In genomic region chr13:59836101-59836798, GRCm38 (mm10) we compare ENCODE assay signal across 13 mouse cellular contexts. TPM values are rescaled to one million over a fixed set of nuclear protein-coding genes. Genes with fewer than 3 reads are reported as not detected.
A peak's percentile ranks its signal among the peaks of the same experiment; 100 is the strongest.
DNase-seq lines count a peak whose midpoint lies in the region; ATAC-seq lines count a peak whose summit lies in the region.
"Had no signal": no experiment of that assay in that cellular context is flagged by ENCODE, and none has a peak within 500 bp of the region (broad histone marks: within the 10 kb centered on the region; RNA-seq: fewer than 3 reads in every experiment).

No protein-coding gene starts in this region.

- DNase-seq in embryonic facial prominence, embryonic 10.5 days (ENCODE audit: low spot score), result no peak
- DNase-seq in kidney, postnatal 14 days, result peak; percentile 47
- peak; percentile 16 to 20 for DNase-seq in heart, postnatal 10 days
- DNase-seq in cerebellum, adult 9-10 months, result no peak
- no peak for DNase-seq in forebrain, embryonic 14.5 days (ENCODE audit: low spot score)

- no peak overlapping the region for H3K4me3 ChIP-seq in embryonic facial prominence, embryonic 13.5 days
- H3K4me3 ChIP-seq in embryonic facial prominence, embryonic 10.5 days, result no peak overlapping the region
- no peak overlapping the region for H3K4me3 ChIP-seq in kidney, embryonic 14.5 days (ENCODE audit: low read length)
- H3K4me3 ChIP-seq in macrophage (ENCODE audit: inconsistent target), result no peak overlapping the region
- no peak overlapping the region for H3K4me3 ChIP-seq in forebrain, embryonic 14.5 days (ENCODE audit: low read depth, low read length)
- H3K4me3 ChIP-seq: embryonic facial prominence, embryonic 15.5 days had no signal

- intact Hi-C loops in heart, postnatal 10 days (cut with DNase I), result no loop called here

- no peaks in the 10 kb centered on the region for H3K9me3 ChIP-seq in embryonic facial prominence, embryonic 13.5 days
- H3K9me3 ChIP-seq in embryonic facial prominence, embryonic 10.5 days, result no peaks in the 10 kb centered on the region
- H3K9me3 ChIP-seq in kidney, embryonic 14.5 days (ENCODE audit: control insufficient read depth, low read length), result no peaks in the 10 kb centered on the region
- no peaks in the 10 kb centered on the region for H3K9me3 ChIP-seq in forebrain, embryonic 14.5 days (replicated peaks; ENCODE audit: control insufficient read depth, low read length)
- H3K9me3 ChIP-seq: embryonic facial prominence, embryonic 15.5 days had no signal

- H3K4me2 ChIP-seq in embryonic facial prominence, embryonic 13.5 days, result no peak overlapping the region
- no peak overlapping the region for H3K4me2 ChIP-seq in kidney, embryonic 14.5 days (replicated peaks; ENCODE audit: low read depth, low read length)
- H3K4me2 ChIP-seq in forebrain, embryonic 14.5 days (ENCODE audit: low read length), result no peak overlapping the region
- H3K4me2 ChIP-seq: embryonic facial prominence, embryonic 15.5 days had no signal

- ATAC-seq in embryonic facial prominence, embryonic 13.5 days (ENCODE audit: insufficient number of reproducible peaks, insufficient read depth, low FRiP score, low TSS enrichment, low read depth), result no peak
- ATAC-seq in kidney, embryonic 14.5 days (ENCODE audit: low FRiP score, low TSS enrichment), result no peak
- no peak for ATAC-seq in forebrain, embryonic 14.5 days
- ATAC-seq: hindbrain, postnatal 0 days had no signal

- 0 out of 2 replicates have a peak overlapping the region, but pooled peaks have one; percentile 5 for H3K27ac ChIP-seq in embryonic facial prominence, embryonic 13.5 days
- H3K27ac ChIP-seq in embryonic facial prominence, embryonic 10.5 days (replicated peaks), result no peak overlapping the region
- H3K27ac ChIP-seq in kidney, embryonic 14.5 days (ENCODE audit: low read depth, low read length), result no peak overlapping the region
- peak overlapping the region; percentile 76 for H3K27ac ChIP-seq in macrophage
- H3K27ac ChIP-seq in forebrain, embryonic 14.5 days (ENCODE audit: low read depth, low read length), result no peak overlapping the region

- no peaks in the 10 kb centered on the region for H3K36me3 ChIP-seq in embryonic facial prominence, embryonic 13.5 days
- H3K36me3 ChIP-seq in embryonic facial prominence, embryonic 10.5 days (replicated peaks), result no peaks in the 10 kb centered on the region
- H3K36me3 ChIP-seq in kidney, embryonic 14.5 days (ENCODE audit: control insufficient read depth, insufficient read depth, low read length), result no peaks in the 10 kb centered on the region
- no peaks in the 10 kb centered on the region for H3K36me3 ChIP-seq in macrophage (ENCODE audit: inconsistent target)
- H3K36me3 ChIP-seq in forebrain, embryonic 14.5 days (ENCODE audit: control insufficient read depth, insufficient read depth, low read length), result no peaks in the 10 kb centered on the region
- H3K36me3 ChIP-seq: embryonic facial prominence, embryonic 15.5 days had no signal

- no peaks in the 10 kb centered on the region for H3K27me3 ChIP-seq in embryonic facial prominence, embryonic 13.5 days
- H3K27me3 ChIP-seq in embryonic facial prominence, embryonic 10.5 days (replicated peaks; ENCODE audit: low read depth, poor library complexity, severe bottlenecking), result no peaks in the 10 kb centered on the region
- no peaks in the 10 kb centered on the region for H3K27me3 ChIP-seq in kidney, embryonic 14.5 days (ENCODE audit: control insufficient read depth, insufficient read depth, low read length)
- no peaks in the 10 kb centered on the region for H3K27me3 ChIP-seq in forebrain, embryonic 14.5 days (replicated peaks; ENCODE audit: control insufficient read depth, insufficient read depth, low read length)
- H3K27me3 ChIP-seq: embryonic facial prominence, embryonic 15.5 days had no signal

- no peaks in the 10 kb centered on the region for H3K79me2 ChIP-seq in macrophage (ENCODE audit: inconsistent target)

- H3K9ac ChIP-seq in embryonic facial prominence, embryonic 13.5 days, result no peak overlapping the region
- no peak overlapping the region for H3K9ac ChIP-seq in kidney, embryonic 14.5 days (ENCODE audit: low read depth, low read length)
- H3K9ac ChIP-seq in forebrain, embryonic 14.5 days (ENCODE audit: low read length), result no peak overlapping the region
- H3K9ac ChIP-seq: embryonic facial prominence, embryonic 15.5 days had no signal

- 81% methylated on average over 14 of the region's 14 CpGs for WGBS in embryonic facial prominence, embryonic 13.5 days
- 84% methylated on average over 14 of the region's 14 CpGs for WGBS in embryonic facial prominence, embryonic 10.5 days
- 66% methylated on average over 14 of the region's 14 CpGs for WGBS in kidney, embryonic 14.5 days
- WGBS in macrophage (ENCODE audit: missing documents), result 64% methylated on average over 14 of the region's 14 CpGs
- 90% methylated on average over 14 of the region's 14 CpGs for WGBS in forebrain, embryonic 14.5 days

- peaks cover 7% of the 10 kb centered on the region for H3K4me1 ChIP-seq in embryonic facial prominence, embryonic 13.5 days
- H3K4me1 ChIP-seq in embryonic facial prominence, embryonic 10.5 days, result peaks cover 8% of the 10 kb centered on the region
- H3K4me1 ChIP-seq in kidney, embryonic 14.5 days (ENCODE audit: control insufficient read depth, insufficient read depth, low read length), result 0 out of 2 replicates have a peak, but pooled peaks cover 3% of the 10 kb centered on the region
- H3K4me1 ChIP-seq in forebrain, embryonic 14.5 days (ENCODE audit: control insufficient read depth, insufficient read depth, low read length), result no peaks in the 10 kb centered on the region

RNA-seq across cellular contexts. Expression of gene Tut7, which starts 13.3 kb away (rescaled TPM):
- polyA plus RNA-seq in embryonic facial prominence, embryonic 13.5 days (2015; fragmentation: Nextera tagmentation; extraction: Ambion mirVana), result 51.8 and 54.2 TPM in 2 replicates
- polyA plus RNA-seq in embryonic facial prominence, embryonic 10.5 days (2016; fragmentation: Nextera tagmentation; extraction: Ambion mirVana), result 40.7 and 41.3 TPM in 2 replicates
- polyA plus RNA-seq in kidney, embryonic 14.5 days (2014; fragmentation: Nextera tagmentation; extraction: Ambion mirVana), result 23.6 and 43.9 TPM in 2 replicates
- total RNA-seq in heart, postnatal 10 days (2021), result 10 to 100 TPM; 51.2 to 53.3 TPM
- total RNA-seq in macrophage (2018; cell fraction: chromatin; rRNA removed), result 100 to 1,000 TPM; 313 to 674 (median 547) TPM
- total RNA-seq in macrophage (2018; cell fraction: cytosol; rRNA removed), result 100 to 1,000 TPM in 23 of 26 experiments, 10 to 100 TPM in 3; 96.3 to 151 (median 112) TPM
- total RNA-seq in macrophage (2018; cell fraction: nucleus; rRNA removed), result 100 to 1,000 TPM; 262 to 588 (median 342) TPM
- polyA plus RNA-seq in macrophage (2018), result 81.0 to 150 TPM (median 103 TPM) in 3 replicates
- polyA plus RNA-seq in forebrain, embryonic 14.5 days (2014; fragmentation: Nextera tagmentation; extraction: Ambion mirVana), result 33.5 and 43.0 TPM in 2 replicates

RNA-seq across cellular contexts. Expression of gene Gm49354, which starts 54.2 kb away (rescaled TPM):
- polyA plus RNA-seq in embryonic facial prominence, embryonic 13.5 days (2015; fragmentation: Nextera tagmentation; extraction: Ambion mirVana), result not detected in 2 replicates
- polyA plus RNA-seq in embryonic facial prominence, embryonic 10.5 days (2016; fragmentation: Nextera tagmentation; extraction: Ambion mirVana), result not detected in 2 replicates
- not detected in 2 replicates for polyA plus RNA-seq in kidney, embryonic 14.5 days (2014; fragmentation: Nextera tagmentation; extraction: Ambion mirVana)
- not detected for total RNA-seq in heart, postnatal 10 days (2021)
- not detected for total RNA-seq in macrophage (2018; cell fraction: chromatin; rRNA removed)
- total RNA-seq in macrophage (2018; cell fraction: cytosol; rRNA removed), result not detected
- not detected for total RNA-seq in macrophage (2018; cell fraction: nucleus; rRNA removed)
- polyA plus RNA-seq in macrophage (2018), result not detected in 3 replicates
- polyA plus RNA-seq in forebrain, embryonic 14.5 days (2014; fragmentation: Nextera tagmentation; extraction: Ambion mirVana), result not detected in 2 replicates
- total RNA-seq: hindbrain, postnatal 0 days; layer of hippocampus, postnatal 14 days had no signal
- polyA plus RNA-seq: embryonic facial prominence, embryonic 15.5 days; hindbrain, postnatal 0 days; limb, embryonic 14.5 days; urinary bladder, adult 2 months had no signal

Comparison
In these comparisons a context has a peak if more than half of its experiments do, and no peak if none do; other contexts are left out.
1. H3K27ac ChIP-seq: peak in embryonic facial prominence, embryonic 13.5 days (single experiment) and macrophage (single experiment); none in embryonic facial prominence, embryonic 10.5 days (single experiment), kidney, embryonic 14.5 days (single experiment) and forebrain, embryonic 14.5 days (single experiment).
2. DNase-seq: peak in kidney, postnatal 14 days (single experiment) and heart, postnatal 10 days (2 of 2); none in embryonic facial prominence, embryonic 10.5 days (single experiment), cerebellum, adult 9-10 months (single experiment) and forebrain, embryonic 14.5 days (single experiment).